Mouse (Mus musculus) embryonic fibroblast, embryonic 13.5 days (primary cell): ENCODE measurements around the gene Ccdc84. TPM values are rescaled to one million over a fixed set of nuclear protein-coding genes. Genes with fewer than 3 reads are reported as not detected.
A peak's percentile ranks its signal among the peaks of the same experiment; 100 is the strongest.
"Not testable (repeated sequence)": the region's sequence is repeated elsewhere in the genome, so short reads cannot be mapped to it uniquely, and the experiment has no call there.

Source experiments
- H3K27ac ChIP-seq: 2 replicates; pipeline ENCODE4 v1.5.1; 2012; ENCODE audit warnings: low read length, control low read depth, inconsistent platforms; ENCODE audit not compliant: insufficient read depth
- H3K4me1 ChIP-seq: 2 replicates; pipeline ENCODE4 v1.6.1; 2011; ENCODE audit warnings: low read length; ENCODE audit not compliant: control insufficient read depth, insufficient read depth
- H3K4me3 ChIP-seq: 2 replicates; pipeline ENCODE4 v1.5.1; 2011; ENCODE audit warnings: mild to moderate bottlenecking, control low read depth, low read length; ENCODE audit not compliant: insufficient read depth
- CTCF ChIP-seq: IDR thresholded peaks from 2 replicates; pipeline ENCODE4 v1.5.1; 2011; ENCODE audit warnings: mild to moderate bottlenecking, control low read depth, low read length, moderate library complexity, borderline replicate concordance; ENCODE audit not compliant: insufficient read depth
- POLR2A ChIP-seq: IDR thresholded peaks from 2 replicates; pipeline ENCODE4 v1.6.1; 2011; ENCODE audit warnings: low read depth, mild to moderate bottlenecking, control low read depth, low read length, moderate library complexity
- polyA plus RNA-seq: library from polyadenylated mRNA; stranded (reverse); fragments of >200 nt; gene quantifications from 2 replicates; pipeline ENCODE4 v1.2.4, GENCODE M21; 2011; ENCODE audit warnings: low read depth; ENCODE audit not compliant: missing spikeins, insufficient read length

Gene Ccdc84
- polyA plus RNA-seq, 1 experiment = 13.4 TPM

GRCm38 (mm10) chr9:44396684-44397411 lies 21.5 kb downstream of the Ccdc84 start, which contains the start of gene Slc37a4:
Gene Slc37a4, plus strand, starts transcription at chr9:44396852.
- Histone ChIP-seq H3K27ac (peak within 1 kb of the TSS; percentile 7; the same call in 1 of the 2 replicates), H3K4me1 (no peaks in the 10 kb centered on the region), H3K4me3 (peak within 1 kb of the TSS; percentile 69)
- TF ChIP-seq CTCF (no peak), POLR2A (peak; percentile 90)

GRCm38 (mm10) chr9:44391466-44391865 lies 26.9 kb downstream of the Ccdc84 start:
- TF ChIP-seq POLR2A = no peak
- TF ChIP-seq CTCF = peak; percentile 60; the same call in 1 of the 2 replicates
- H3K4me3 ChIP-seq = no peak overlapping the region
- H3K4me1 ChIP-seq = no peaks in the 10 kb centered on the region
- no peak overlapping the region for H3K27ac ChIP-seq

GRCm38 (mm10) chr9:44389273-44389672 lies 29.1 kb downstream of the Ccdc84 start:
- Histone ChIP-seq H3K4me3 (no peak overlapping the region), H3K27ac (no peak overlapping the region), H3K4me1 (no peaks in the 10 kb centered on the region)
- TF ChIP-seq CTCF (peak; percentile 83; the same call in 1 of the 2 replicates), POLR2A (no peak)

- TF ChIP-seq POLR2A (no peak), CTCF (no peak)
- no peak overlapping the region for H3K27ac ChIP-seq
- no peaks in the 10 kb centered on the region for H3K4me1 ChIP-seq
- no peak overlapping the region for H3K4me3 ChIP-seq
Observed at GRCm38 (mm10) chr9:44387221-44387620, 31.1 kb downstream of the Ccdc84 start.

- Histone ChIP-seq H3K27ac (no peak overlapping the region), H3K4me3 (no peak overlapping the region), H3K4me1 (peaks cover 5% of the 10 kb centered on the region; the same call in 1 of the 2 replicates)
- TF ChIP-seq CTCF (no peak), POLR2A (no peak)
Observed at GRCm38 (mm10) chr9:44384596-44384995, 33.8 kb downstream of the Ccdc84 start.

GRCm38 (mm10) chr9:44379862-44380261 lies 38.5 kb downstream of the Ccdc84 start:
- TF ChIP-seq POLR2A (no peak), CTCF (no peak)
- H3K4me3 ChIP-seq = peak overlapping the region; percentile 90
- H3K4me1 ChIP-seq = peaks cover 7% of the 10 kb centered on the region; the same call in 1 of the 2 replicates
- H3K27ac ChIP-seq = no peak overlapping the region

- Histone ChIP-seq H3K27ac (0 out of 2 replicates have a peak within 1 kb of the TSS, but pooled peaks have one; percentile 1), H3K4me3 (peak within 1 kb of the TSS; percentile 90), H3K4me1 (peaks cover 7% of the 10 kb centered on the region; the same call in 1 of the 2 replicates)
- peak; percentile 83 for TF ChIP-seq POLR2A
- no peak for TF ChIP-seq CTCF
Observed at GRCm38 (mm10) chr9:44379054-44379834, 39.1 kb downstream of the Ccdc84 start, which contains the start of gene Hyou1. Gene Hyou1, plus strand, starts transcription at chr9:44379490.

GRCm38 (mm10) chr9:44378153-44378730 lies 40.1 kb downstream of the Ccdc84 start:
- TF ChIP-seq POLR2A (no peak; the same call in 1 of the 2 replicates), CTCF (no peak)
- peak overlapping the region; percentile 66 for H3K4me3 ChIP-seq
- no peak overlapping the region for H3K27ac ChIP-seq
- H3K4me1 ChIP-seq = peaks cover 8% of the 10 kb centered on the region; the same call in 1 of the 2 replicates

GRCm38 (mm10) chr9:44377335-44377734 lies 41.0 kb downstream of the Ccdc84 start:
- not testable (repeated sequence) for H3K27ac ChIP-seq, H3K4me3 ChIP-seq, H3K4me1 ChIP-seq

- TF ChIP-seq POLR2A (no peak), CTCF (no peak)
- no peak overlapping the region for H3K27ac ChIP-seq
- no peak overlapping the region for H3K4me3 ChIP-seq
- peaks cover 8% of the 10 kb centered on the region; the same call in 1 of the 2 replicates for H3K4me1 ChIP-seq
Observed at GRCm38 (mm10) chr9:44376141-44376540, 42.2 kb downstream of the Ccdc84 start.
